Mouse (Mus musculus) kidney, embryonic 14.5 days (tissue): ENCODE results near the gene Zcchc10. TPM values are rescaled to one million over a fixed set of nuclear protein-coding genes. Genes with fewer than 3 reads are reported as not detected.
"Not testable (repeated sequence)": the region's sequence is repeated elsewhere in the genome, so short reads cannot be mapped to it uniquely, and the experiment has no call there.

ENCODE experiments used
- ATAC-seq: fragments of 200-750 bp; cut with Nextera tagmentation; 2 replicates; pipeline ENCODE4 v1.8.0; 2017; ENCODE audit warnings: moderate number of reproducible peaks, mild to moderate bottlenecking, moderate TSS enrichment, moderate library complexity; ENCODE audit not compliant: low FRiP score, low TSS enrichment
- H3K27ac ChIP-seq: fragments of 300-500 bp; sonication (generic); 2 replicates; pipeline ENCODE4 v1.5.1; 2014; ENCODE audit warnings: low read depth, mild to moderate bottlenecking, low read length, moderate library complexity, mixed read lengths
- H3K27me3 ChIP-seq: fragments of 300-500 bp; sonication (generic); 2 replicates; pipeline ENCODE4 v1.6.1; 2014; ENCODE audit warnings: mild to moderate bottlenecking, low read length; ENCODE audit not compliant: control insufficient read depth, insufficient read depth
- H3K36me3 ChIP-seq: fragments of 300-500 bp; sonication (generic); 2 replicates; pipeline ENCODE4 v1.6.1; 2014; ENCODE audit warnings: low read length, mixed read lengths; ENCODE audit not compliant: control insufficient read depth, insufficient read depth
- H3K4me1 ChIP-seq: fragments of 300-500 bp; sonication (generic); 2 replicates; pipeline ENCODE4 v1.6.1; 2014; ENCODE audit warnings: low read length, mixed read lengths; ENCODE audit not compliant: control insufficient read depth, insufficient read depth
- H3K4me2 ChIP-seq: fragments of 300-500 bp; sonication (generic); replicated peaks from 2 replicates; pipeline ENCODE4 v1.6.1; 2014; ENCODE audit warnings: low read depth, mild to moderate bottlenecking, low read length
- H3K4me3 ChIP-seq: fragments of 300-500 bp; sonication (generic); 2 replicates; pipeline ENCODE4 v1.5.1; 2014; ENCODE audit warnings: mild to moderate bottlenecking, low read length
- H3K9ac ChIP-seq: fragments of 300-500 bp; sonication (generic); 2 replicates; pipeline ENCODE4 v1.6.1; 2014; ENCODE audit warnings: low read depth, mild to moderate bottlenecking, low read length, moderate library complexity
- H3K9me3 ChIP-seq: fragments of 300-500 bp; sonication (generic); 2 replicates; pipeline ENCODE4 v1.6.1; 2016; ENCODE audit warnings: low read length; ENCODE audit not compliant: control insufficient read depth
- WGBS: fragments of 180-500 bp; shearing (Covaris S2); extraction: QIAGEN DNeasy Blood & Tissue Kit; methylation state at CpG from one replicate; pipeline ENCODE4 v1.1.7; 2014; 5-methylcytosine and 5-hydroxymethylcytosine counted together
- polyA plus RNA-seq: library from polyadenylated mRNA; unstranded; fragments of >200 nt; fragmentation: Nextera tagmentation; extraction: Ambion mirVana; gene quantifications from 2 replicates; pipeline ENCODE4 v1.2.1, GENCODE M21; 2014

The Zcchc10 gene
- 32.4 and 40.9 TPM in 2 replicates for polyA plus RNA-seq

- Histone ChIP-seq H3K27me3 (no peaks in the 10 kb centered on the region), H3K9me3 (no peaks in the 10 kb centered on the region), H3K27ac (peak within 1 kb of the TSS; percentile 38; the same call in 1 of the 2 replicates), H3K4me1 (peaks cover 7% of the 10 kb centered on the region; the same call in 1 of the 2 replicates), H3K4me3 (peak within 1 kb of the TSS; percentile 77), H3K9ac (peak within 1 kb of the TSS; percentile 85), H3K36me3 (peaks cover 24% of the 10 kb centered on the region), H3K4me2 (peak within 1 kb of the TSS; percentile 78)
- peak; percentile 98 for ATAC-seq
- WGBS = 0% methylated on average over 21 of the region's 21 CpGs
Observed at GRCm38 (mm10) chr11:53324512-53324968, at the start of gene Zcchc10. Gene Zcchc10 (plus strand): TSS chr11:53324679.

GRCm38 (mm10) chr11:53275358-53275757 is 49.1 kb upstream of the Zcchc10 start:
- no peak overlapping the region for H3K4me2 ChIP-seq
- 97% methylated on average over 3 of the region's 3 CpGs for WGBS
- no peaks in the 10 kb centered on the region for H3K27me3 ChIP-seq
- no peak for ATAC-seq
- H3K9me3 ChIP-seq = no peaks in the 10 kb centered on the region
- H3K4me3 ChIP-seq = no peak overlapping the region
- no peaks in the 10 kb centered on the region for H3K4me1 ChIP-seq
- no peak overlapping the region for H3K9ac ChIP-seq
- peaks cover 89% of the 10 kb centered on the region for H3K36me3 ChIP-seq
- no peak overlapping the region for H3K27ac ChIP-seq

- Histone ChIP-seq H3K36me3 (peaks cover 86% of the 10 kb centered on the region), H3K27me3 (no peaks in the 10 kb centered on the region), H3K4me3 (no peak overlapping the region), H3K27ac (no peak overlapping the region), H3K9ac (no peak overlapping the region), H3K4me2 (no peak overlapping the region), H3K9me3 (no peaks in the 10 kb centered on the region), H3K4me1 (no peaks in the 10 kb centered on the region)
- 86% methylated on average over 4 of the region's 4 CpGs for WGBS
- ATAC-seq = no peak
Observed at GRCm38 (mm10) chr11:53278411-53278810, 46.1 kb upstream of the Zcchc10 start.

- H3K4me1 ChIP-seq = no peaks in the 10 kb centered on the region
- ATAC-seq = no peak
- H3K9me3 ChIP-seq = no peaks in the 10 kb centered on the region
- H3K36me3 ChIP-seq = peaks cover 92% of the 10 kb centered on the region
- no peak overlapping the region for H3K27ac ChIP-seq
- no peaks in the 10 kb centered on the region for H3K27me3 ChIP-seq
- WGBS = 75% methylated on average over 6 of the region's 6 CpGs
- H3K4me2 ChIP-seq = no peak overlapping the region
- no peak overlapping the region for H3K4me3 ChIP-seq
- no peak overlapping the region for H3K9ac ChIP-seq
Observed at GRCm38 (mm10) chr11:53285885-53286284, 38.6 kb upstream of the Zcchc10 start.

- not testable (repeated sequence) for ATAC-seq, H3K4me1 ChIP-seq, H3K9me3 ChIP-seq, H3K4me3 ChIP-seq, H3K27ac ChIP-seq, H3K9ac ChIP-seq, H3K27me3 ChIP-seq, H3K4me2 ChIP-seq
- H3K36me3 ChIP-seq = peaks cover 73% of the 10 kb centered on the region
- WGBS = 95% methylated on average over 2 of the region's 2 CpGs
Observed at GRCm38 (mm10) chr11:53290187-53290586, 34.3 kb upstream of the Zcchc10 start.

- H3K4me3 ChIP-seq = no peak overlapping the region
- H3K27ac ChIP-seq = no peak overlapping the region
- no peak overlapping the region for H3K9ac ChIP-seq
- peaks cover 67% of the 10 kb centered on the region for H3K36me3 ChIP-seq
- H3K4me1 ChIP-seq = no peaks in the 10 kb centered on the region
- no peaks in the 10 kb centered on the region for H3K27me3 ChIP-seq
- WGBS = 91% methylated on average over 11 of the region's 11 CpGs
- no peak overlapping the region for H3K4me2 ChIP-seq
- ATAC-seq = no peak
- H3K9me3 ChIP-seq = no peaks in the 10 kb centered on the region
Observed at GRCm38 (mm10) chr11:53290871-53291270, 33.6 kb upstream of the Zcchc10 start.

- no peaks in the 10 kb centered on the region for H3K27me3 ChIP-seq
- peaks cover 13% of the 10 kb centered on the region for H3K4me1 ChIP-seq
- no peaks in the 10 kb centered on the region for H3K9me3 ChIP-seq
- H3K9ac ChIP-seq = no peak overlapping the region
- no peak overlapping the region for H3K4me2 ChIP-seq
- no peak overlapping the region for H3K27ac ChIP-seq
- peaks cover 42% of the 10 kb centered on the region for H3K36me3 ChIP-seq
- WGBS = 84% methylated on average over 5 of the region's 5 CpGs
- no peak for ATAC-seq
- no peak overlapping the region for H3K4me3 ChIP-seq
Observed at GRCm38 (mm10) chr11:53294441-53294840, 30.0 kb upstream of the Zcchc10 start.

GRCm38 (mm10) chr11:53296880-53297279 is 27.6 kb upstream of the Zcchc10 start:
- Histone ChIP-seq H3K36me3 (peaks cover 20% of the 10 kb centered on the region), H3K4me3 (no peak overlapping the region), H3K27ac (no peak overlapping the region), H3K4me2 (no peak overlapping the region), H3K9me3 (no peaks in the 10 kb centered on the region), H3K9ac (no peak overlapping the region), H3K27me3 (no peaks in the 10 kb centered on the region), H3K4me1 (peaks cover 15% of the 10 kb centered on the region)
- no peak for ATAC-seq
- WGBS = 73% methylated on average over 4 of the region's 4 CpGs

GRCm38 (mm10) chr11:53297947-53298860 is 26.3 kb upstream of the Zcchc10 start:
- H3K4me3 ChIP-seq = peak overlapping the region; percentile 99; the same call in 1 of the 2 replicates

More at GRCm38 (mm10) chr11:53297947-53298860, 26.3 kb upstream of the Zcchc10 start:
- Histone ChIP-seq H3K27ac (no peak overlapping the region), H3K27me3 (no peaks in the 10 kb centered on the region), H3K9ac (peak overlapping the region; percentile 98), H3K9me3 (no peaks in the 10 kb centered on the region), H3K4me1 (peaks cover 15% of the 10 kb centered on the region), H3K36me3 (peaks cover 10% of the 10 kb centered on the region; the same call in 1 of the 2 replicates), H3K4me2 (peak overlapping the region; percentile 66; the same call in 1 of the 2 replicates)
- no peak for ATAC-seq
- WGBS = 80% methylated on average over 7 of the region's 7 CpGs
